Mouse (Mus musculus): ENCODE measurements around the gene Casq2.

GRCm38 (mm10) chr3:102081862-102082261 lies 4.4 kb upstream of the Casq2 start:
- TF ChIP-seq POLR2A (IDR thresholded peaks at IDR 0.05; ENCODE audit: borderline replicate concordance, insufficient read depth, low read length) (no peak), CTCF (IDR thresholded peaks at IDR 0.05; ENCODE audit: borderline replicate concordance, insufficient read depth, low read depth, low read length) (peak; percentile 76)
